Mouse (Mus musculus) heart, adult 2 months (tissue): ENCODE results near the gene Josd1. TPM values are rescaled to one million over a fixed set of nuclear protein-coding genes. Genes with fewer than 3 reads are reported as not detected.

Experiments
- DNase-seq, 2 experiments: peaks; one replicate each; pipeline ENCODE4 v3.0.0; 2021
- H3K27ac ChIP-seq: fragments of 200-600 bp; 2 replicates; pipeline ENCODE4 v1.8.1; 2022
- H3K27me3 ChIP-seq: fragments of 200-500 bp; 2 replicates; pipeline ENCODE4 v1.6.1; 2012; ENCODE audit warnings: mild to moderate bottlenecking, low read length, inconsistent platforms, mixed read lengths; ENCODE audit not compliant: control insufficient read depth, insufficient read depth
- H3K36me3 ChIP-seq: fragments of 200-500 bp; 2 replicates; pipeline ENCODE4 v1.6.1; 2012; ENCODE audit warnings: low read length, inconsistent platforms; ENCODE audit not compliant: control insufficient read depth, insufficient read depth
- H3K4me1 ChIP-seq: fragments of 200-500 bp; 2 replicates; pipeline ENCODE4 v1.6.1; 2011; ENCODE audit warnings: low read length; ENCODE audit not compliant: control insufficient read depth, insufficient read depth
- H3K4me3 ChIP-seq: fragments of 200-600 bp; 2 replicates; pipeline ENCODE4 v1.8.1; 2022
- H3K79me2 ChIP-seq: fragments of 200-500 bp; replicated peaks from 2 replicates; pipeline ENCODE4 v1.6.1; 2012; ENCODE audit warnings: mild to moderate bottlenecking, inconsistent platforms, low read length, moderate library complexity, mixed read lengths; ENCODE audit not compliant: control insufficient read depth, insufficient read depth
- H3K9ac ChIP-seq: fragments of 200-500 bp; 2 replicates; pipeline ENCODE4 v1.6.1; 2012; ENCODE audit warnings: low read depth, mild to moderate bottlenecking, control low read depth, inconsistent platforms, low read length, mixed read lengths
- CTCF ChIP-seq: fragments of 200-600 bp; IDR thresholded peaks from 2 replicates; pipeline ENCODE4 v1.8.1; 2022; ENCODE audit warnings: antibody characterized with exemption, mild to moderate bottlenecking, moderate library complexity
- EP300 ChIP-seq: fragments of 200-500 bp; IDR thresholded peaks from 2 replicates; pipeline ENCODE4 v1.6.1; 2011; ENCODE audit warnings: low read depth, low read length, control low read depth; ENCODE audit not compliant: insufficient read depth
- POLR2A ChIP-seq: fragments of 200-500 bp; IDR thresholded peaks from 2 replicates; pipeline ENCODE4 v1.6.1; 2011; ENCODE audit warnings: mild to moderate bottlenecking, low read depth, low read length, control low read depth; ENCODE audit not compliant: insufficient read depth
- WGBS: fragments of 180-500 bp; shearing (Covaris S2); methylation state at CpG from one replicate; pipeline ENCODE4 v1.1.7; 2018; 5-methylcytosine and 5-hydroxymethylcytosine counted together
- intact Hi-C: fragments of 180-260 bp; cut with DNase I; formaldehyde crosslinking; loops from one replicate; pipeline ENCODE4 v1.15.1; 2025
- polyA plus RNA-seq: library from polyadenylated mRNA; depleted of rRNA; stranded (reverse); fragments of >200 nt; gene quantifications from 2 replicates; pipeline ENCODE4 v1.2.3, GENCODE M21; 2012
- total RNA-seq, 2 experiments: library from RNA; stranded (reverse); gene quantifications; 2 replicates each; pipeline ENCODE4 v1.2.3; 2021

Josd1 gene
- total and polyA plus RNA-seq, 3 experiments: 16.1 to 24.9 (median 22.1) TPM

DNA sequence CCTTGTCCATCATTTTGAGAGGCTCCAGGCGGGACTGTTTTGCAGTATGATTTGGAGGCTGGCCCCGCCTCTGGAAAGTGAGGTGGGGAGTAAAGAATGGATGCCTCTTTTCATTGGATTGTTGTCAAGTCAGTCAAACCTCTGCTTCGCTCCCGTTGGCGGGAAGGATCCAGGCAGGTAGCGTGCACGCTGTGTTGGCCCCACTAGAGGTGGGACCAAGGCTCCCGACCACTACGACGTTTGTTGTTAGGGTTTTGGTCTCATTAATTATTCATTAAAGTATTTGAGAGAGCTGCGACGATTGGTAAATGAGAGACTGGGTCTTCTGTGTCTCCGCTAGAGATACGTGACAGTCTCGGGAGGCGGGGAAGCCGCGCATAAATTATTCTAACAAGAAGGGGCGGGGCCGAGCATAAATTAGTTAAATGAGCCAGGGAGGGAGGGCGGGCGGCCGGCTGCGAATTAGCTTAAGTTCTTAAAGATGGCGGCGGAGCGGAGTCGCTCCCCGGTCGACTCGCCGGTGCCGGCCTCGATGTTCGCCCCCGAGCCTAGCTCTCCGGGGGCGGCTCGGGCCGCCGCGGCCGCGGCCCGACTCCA, 2.8 kb upstream of the Josd1 start, which contains the start of gene Gtpbp1:
Gtpbp1 (plus strand) TSS at position 420 of the 597 bp plus-strand sequence.
- Histone ChIP-seq H3K79me2 (peaks cover 7% of the 10 kb centered on the region), H3K4me3 (peak within 1 kb of the TSS; percentile 97), H3K9ac (peak within 1 kb of the TSS; percentile 95), H3K27me3 (no peaks in the 10 kb centered on the region), H3K36me3 (no peaks in the 10 kb centered on the region; the same call in 1 of the 2 replicates), H3K27ac (peak within 1 kb of the TSS; percentile 87), H3K4me1 (peaks cover 12% of the 10 kb centered on the region)
- TF ChIP-seq EP300 (no peak; the same call in 1 of the 2 replicates), POLR2A (peak; percentile 73), CTCF (no peak)
- WGBS: under 1% methylated on average over 45 of the region's 45 CpGs
- intact Hi-C loops: loop anchor here (2.0 to 5.0 kb wide), 2 partner anchors 37 to 52 kb away; partner anchors contain the start of gene Sun2
- DNase-seq: peak; percentile 95 to 99

DNA sequence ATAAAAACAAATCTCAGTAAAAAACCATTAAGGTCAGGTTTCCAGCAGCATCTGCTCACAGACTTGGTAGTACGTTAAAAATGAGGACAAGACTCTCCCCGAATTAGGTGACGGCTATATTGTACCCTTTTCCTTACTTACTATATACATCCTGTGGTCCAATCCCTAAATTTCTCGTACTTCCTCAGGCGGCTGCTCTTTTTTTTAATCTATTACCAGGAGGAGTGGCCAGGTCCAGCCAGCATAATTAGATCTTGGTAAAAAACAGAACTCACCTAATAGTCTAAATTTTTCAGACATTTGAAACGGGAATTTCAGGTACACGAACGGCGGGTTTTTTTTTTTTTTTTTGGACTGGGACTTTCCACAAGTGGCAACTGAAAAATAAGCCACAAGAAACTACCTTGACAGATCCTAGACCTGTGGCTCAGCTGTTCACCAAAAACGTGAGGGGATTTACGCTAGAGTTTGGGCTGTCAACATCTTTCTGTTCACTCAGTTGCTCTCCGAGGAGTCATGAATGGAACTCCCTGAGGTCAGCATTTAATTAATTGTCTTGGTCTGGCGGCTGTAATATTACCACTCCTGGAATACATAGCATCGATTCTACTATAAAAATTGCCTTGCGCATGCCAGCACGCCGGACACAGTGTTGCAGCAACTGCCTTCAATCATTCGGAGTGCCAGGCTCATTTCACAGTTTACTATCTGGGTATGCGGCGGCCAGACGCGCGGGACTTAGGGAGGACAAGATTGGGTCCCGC, 2.1 kb upstream of the Josd1 start:
- 12% methylated on average over 24 of the region's 24 CpGs for WGBS
- intact Hi-C loops: loop anchor here (2.0 to 5.0 kb wide), 2 partner anchors 37 to 53 kb away; partner anchors contain the start of gene Sun2
- Histone ChIP-seq H3K79me2 (peaks cover 5% of the 10 kb centered on the region), H3K9ac (peak overlapping the region; percentile 24), H3K27ac (peak overlapping the region; percentile 57), H3K27me3 (no peaks in the 10 kb centered on the region), H3K36me3 (no peaks in the 10 kb centered on the region; the same call in none of the 2 replicates), H3K4me1 (peaks cover 17% of the 10 kb centered on the region), H3K4me3 (peak overlapping the region; percentile 55)
- TF ChIP-seq POLR2A (no peak), EP300 (0 out of 2 replicates have a peak, but pooled peaks have one; percentile 42), CTCF (no peak)
- no peak for DNase-seq

DNA sequence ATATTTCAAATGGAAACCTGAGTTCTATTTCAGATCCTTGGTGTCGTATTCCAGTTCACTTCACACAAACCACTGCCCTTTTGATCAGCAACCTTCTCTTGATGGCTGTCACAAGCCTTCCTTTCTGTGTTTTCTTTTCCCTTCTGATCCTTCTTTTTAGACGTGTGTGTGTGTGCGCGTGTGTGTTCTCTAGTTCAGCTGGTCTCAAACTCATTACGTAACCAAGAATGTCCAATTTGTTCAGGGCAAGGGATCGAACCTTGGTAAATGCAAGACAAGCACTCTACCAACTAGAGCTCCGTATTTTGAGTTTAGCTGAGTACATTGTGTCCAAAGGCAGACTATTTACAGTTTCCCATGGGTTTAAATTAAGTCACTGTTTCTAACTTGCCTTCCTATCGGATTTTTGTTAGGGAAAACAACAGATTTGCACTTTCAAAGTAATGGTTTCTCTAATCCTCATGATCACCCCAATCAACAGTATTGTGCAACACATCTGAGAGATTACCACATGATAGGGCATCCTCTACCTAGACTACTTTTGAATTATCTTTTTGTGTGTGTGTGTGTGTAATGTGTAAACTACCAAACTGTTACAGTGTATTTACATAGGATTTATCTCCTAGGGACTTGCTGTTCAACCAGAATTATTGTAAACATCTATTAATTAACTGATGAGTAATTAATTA, 693 bp upstream of the Josd1 start:
- Histone ChIP-seq H3K36me3 (peaks cover under 1% of the 10 kb centered on the region), H3K4me1 (peaks cover 20% of the 10 kb centered on the region), H3K4me3 (peak overlapping the region; percentile 86), H3K79me2 (peaks cover 7% of the 10 kb centered on the region), H3K27ac (peak overlapping the region; percentile 99), H3K9ac (peak overlapping the region; percentile 63), H3K27me3 (no peaks in the 10 kb centered on the region)
- TF ChIP-seq CTCF (no peak), POLR2A (no peak), EP300 (no peak)
- 4% methylated on average over 8 of the region's 8 CpGs for WGBS
- no peak for DNase-seq
- intact Hi-C loops: no loop called here

DNA sequence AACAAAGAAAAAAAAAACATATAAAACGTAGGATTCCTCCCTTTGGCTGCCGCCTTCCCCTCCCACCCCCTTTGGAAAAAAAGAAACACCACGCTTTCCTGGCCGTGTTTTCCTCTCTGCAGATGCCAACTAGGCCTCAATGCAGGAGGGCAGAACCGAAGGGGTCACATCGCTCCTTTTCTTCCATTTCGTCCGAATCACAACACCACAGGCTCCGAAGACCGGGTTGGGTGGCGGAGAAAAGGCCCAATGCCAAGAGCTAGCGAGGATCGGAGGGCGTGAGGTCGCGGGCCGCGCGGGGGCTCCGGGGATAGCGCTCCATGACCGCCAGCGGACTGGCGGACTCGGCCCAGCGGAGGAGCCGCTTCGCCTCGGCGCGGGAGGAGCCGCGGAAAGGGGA, 544 bp downstream of the Josd1 start:
- peaks cover 22% of the 10 kb centered on the region for H3K4me1 ChIP-seq
- peak overlapping the region; percentile 99 for H3K27ac ChIP-seq
- no peaks in the 10 kb centered on the region for H3K27me3 ChIP-seq
- peaks cover 3% of the 10 kb centered on the region for H3K36me3 ChIP-seq
- intact Hi-C loops: loop anchor here (2.0 kb wide), 1 partner anchor 14 kb away; no protein-coding TSS in a partner anchor
- no peak for DNase-seq
- peak overlapping the region; percentile 86 for H3K4me3 ChIP-seq
- TF ChIP-seq CTCF: no peak
- TF ChIP-seq EP300: 0 out of 2 replicates have a peak, but pooled peaks have one; percentile 12
- peaks cover 9% of the 10 kb centered on the region for H3K79me2 ChIP-seq
- WGBS: 1% methylated on average over 33 of the region's 33 CpGs
- peak overlapping the region; percentile 98 for H3K9ac ChIP-seq

DNA sequence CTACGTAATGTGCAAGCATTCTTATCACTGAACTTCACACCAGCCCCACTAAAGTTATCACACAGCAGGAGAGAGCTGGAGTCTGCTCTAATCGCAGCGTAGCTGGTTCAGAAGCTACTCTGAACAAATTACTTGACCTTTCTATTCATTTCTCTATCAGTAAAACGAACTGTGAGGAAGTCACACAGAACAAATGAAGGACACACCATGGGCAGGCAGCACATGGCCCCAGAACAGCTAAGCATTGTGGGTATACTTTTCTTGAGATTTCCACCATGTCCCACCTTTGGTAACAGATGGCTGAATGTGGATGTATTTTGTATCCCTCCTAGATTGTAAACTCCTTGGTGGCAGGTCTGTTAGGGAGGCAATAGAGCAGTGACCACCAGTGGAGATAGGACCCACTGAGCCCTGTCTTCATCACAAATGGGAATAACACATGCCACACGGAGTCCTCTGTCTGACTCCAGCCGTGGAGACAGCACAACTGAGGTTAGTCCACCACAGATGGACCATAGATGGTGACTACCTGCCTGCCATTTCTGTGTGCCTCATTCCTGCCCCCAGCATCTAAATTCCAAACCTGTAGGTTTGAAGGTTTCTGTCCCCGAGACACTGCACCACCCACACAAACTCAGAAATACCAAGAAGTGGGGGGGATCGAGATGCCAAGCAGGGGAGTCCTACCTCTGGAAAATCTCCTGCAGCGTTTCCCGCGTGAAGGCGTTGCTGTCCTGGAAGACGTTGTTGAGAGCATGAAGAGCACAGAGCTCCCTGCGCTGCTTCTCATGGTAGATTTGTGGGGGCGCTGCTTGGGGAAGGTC, 1.5 kb downstream of the Josd1 start:
- H3K27ac ChIP-seq: peak overlapping the region; percentile 99
- H3K36me3 ChIP-seq: peaks cover 3% of the 10 kb centered on the region
- peak overlapping the region; percentile 86 for H3K4me3 ChIP-seq
- no peak for DNase-seq
- H3K79me2 ChIP-seq: peaks cover 9% of the 10 kb centered on the region
- peaks cover 21% of the 10 kb centered on the region for H3K4me1 ChIP-seq
- intact Hi-C loops: loop anchor here (2.0 kb wide), 1 partner anchor 13 kb away; no protein-coding TSS in a partner anchor
- no peaks in the 10 kb centered on the region for H3K27me3 ChIP-seq
- 7% methylated on average over 15 of the region's 15 CpGs for WGBS
- TF ChIP-seq POLR2A (no peak), CTCF (no peak), EP300 (no peak)
- peak overlapping the region; percentile 18 for H3K9ac ChIP-seq
